Mouse (Mus musculus) embryonic stem cell, embryonic (primary cell): ENCODE results near the gene Cdh3.

Source experiments
- CTCF ChIA-PET, 4 experiments: fragments of 300-600 bp in 2 of 4; fragments of 350-600 bp in 2 of 4; sonication (Branson Sonifier 250); formaldehyde crosslinking; loops; one replicate each; lab custom pipeline; 2022; ENCODE audit warnings: inconsistent platforms in 2 of 4; lab: Charles Lee
- POLR2A ChIA-PET, 4 experiments: fragments of 300-600 bp in 2 of 4; fragments of 350-600 bp in 2 of 4; sonication (Branson Sonifier 250); formaldehyde crosslinking; loops; one replicate each; lab custom pipeline; 2022; ENCODE audit warnings: antibody characterized with exemption in 4 of 4, inconsistent platforms in 1 of 4; lab: Charles Lee

The Cdh3 gene

DNA sequence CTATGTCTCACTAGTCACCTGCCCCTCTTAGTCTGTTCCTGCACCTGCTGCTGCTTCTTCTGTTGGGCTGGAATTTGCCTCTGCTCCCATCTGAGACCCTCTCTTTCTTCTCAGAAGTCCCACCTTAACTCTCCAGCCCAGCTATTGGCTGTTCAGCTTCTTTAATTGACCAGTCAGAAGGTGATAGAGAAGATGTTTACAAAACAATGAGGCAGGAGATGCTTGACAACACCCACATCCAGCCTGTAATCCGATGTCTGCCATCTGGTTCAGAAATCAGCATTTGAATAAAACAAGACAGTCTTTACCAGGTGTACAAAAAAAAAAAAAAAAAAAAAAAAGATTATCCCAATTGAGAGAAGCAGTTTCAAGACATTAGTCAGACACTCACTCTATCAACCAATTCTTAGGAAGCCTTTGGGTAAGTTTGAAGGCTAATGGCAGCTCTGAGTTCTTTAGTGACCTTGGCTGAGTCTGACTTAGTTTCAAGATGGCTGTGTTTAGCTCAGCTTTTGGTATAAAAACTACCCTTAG lies 5.3 kb downstream of the Cdh3 start:
- ChIA-PET CTCF (interaction anchor here (0.5 to 4.5 kb wide), 34 partner anchors 8 to 1179 kb away, joined by 3 to 26 read pairs (median 4); partner anchors contain the start of gene Zfp90 (in 1 of the 4)), POLR2A (interaction anchor here (0.6 to 4.5 kb wide), 61 partner anchors 8 to 1449 kb away, joined by 3 to 46 read pairs (median 4); partner anchors contain the start of genes Prmt7 (in 1 of the 4), Slc7a6os (in 1 of the 4), Smpd3 (in 1 of the 4) and Sntb2 (in 1 of the 4))

GRCm38 (mm10) chr8:106516581-106516980 lies 5.9 kb downstream of the Cdh3 start:
- POLR2A ChIA-PET = interaction anchor here (0.6 to 4.5 kb wide), 38 partner anchors 9 to 795 kb away, joined by 3 to 46 read pairs (median 4); partner anchors contain the start of genes Sntb2 (in 1 of the 4) and Zfp90 (in 1 of the 4)
- CTCF ChIA-PET = interaction anchor here in 3 of 4 experiments (0.6 to 4.5 kb wide), 19 partner anchors 9 to 171 kb away, joined by 3 to 26 read pairs (median 4); partner anchors contain the start of gene Zfp90 (in 1 of the 3)

DNA sequence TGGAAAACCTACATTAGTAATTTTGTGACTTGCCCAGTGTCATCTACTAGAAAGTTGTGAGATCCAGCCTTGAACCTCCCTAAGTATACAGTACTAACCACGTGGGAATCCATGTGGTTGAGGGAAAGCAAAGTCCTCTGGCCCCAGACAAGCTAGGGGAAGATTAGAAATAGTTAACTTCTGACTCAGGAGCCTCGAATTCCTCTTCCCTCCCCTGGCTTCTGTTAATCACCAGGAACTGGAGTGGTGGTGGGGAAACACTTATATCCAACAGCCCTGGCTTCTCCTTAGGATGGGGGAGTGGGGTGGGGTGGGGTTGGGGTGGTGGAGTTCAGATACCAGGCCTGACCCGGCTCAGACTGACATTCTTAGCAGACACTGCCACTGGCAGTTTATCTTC lies 8.1 kb downstream of the Cdh3 start:
- ChIA-PET CTCF (interaction anchor here in 2 of 4 experiments (0.6 to 4.5 kb wide), 5 partner anchors 8 to 156 kb away, joined by 3 to 26 read pairs (median 4); no protein-coding TSS in a partner anchor), POLR2A (interaction anchor here in 3 of 4 experiments (1.0 to 4.5 kb wide), 7 partner anchors 8 to 90 kb away, joined by 3 to 46 read pairs (median 4); partner anchors contain the start of gene Cdh3 (in 1 of the 3))

- ChIA-PET CTCF (interaction anchor here in 3 of 4 experiments (0.5 to 1.6 kb wide), 3 partner anchors 10 to 833 kb away, joined by 3 to 7 read pairs (median 3); no protein-coding TSS in a partner anchor), POLR2A (interaction anchor here in 3 of 4 experiments (0.5 to 2.6 kb wide), 5 partner anchors 9 to 99 kb away, joined by 3 to 22 read pairs (median 6); partner anchors contain the start of gene Cdh3 (in 2 of the 3))
Observed at GRCm38 (mm10) chr8:106520578-106520977, 9.9 kb downstream of the Cdh3 start.

DNA sequence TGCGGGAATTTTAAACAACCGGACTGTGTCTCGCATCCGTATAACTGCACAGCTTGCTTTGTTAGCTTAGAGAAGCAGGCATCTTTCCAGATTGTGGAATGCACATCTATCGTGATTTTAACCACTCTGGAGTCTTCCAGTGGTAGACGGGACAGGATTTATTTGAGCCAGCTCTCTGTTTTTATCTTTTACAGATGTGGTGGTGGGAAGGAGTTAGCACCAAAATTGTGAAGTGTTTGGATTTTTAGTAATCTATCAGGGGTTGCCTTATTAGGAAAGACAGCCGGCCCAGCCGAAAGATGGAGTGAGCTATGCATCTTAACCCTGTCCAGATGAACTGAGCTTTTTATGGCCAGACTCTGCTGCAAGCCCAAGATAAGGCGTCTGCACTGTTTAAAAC lies 11.2 kb downstream of the Cdh3 start:
- CTCF ChIA-PET = interaction anchor here (0.6 to 1.6 kb wide), 7 partner anchors 9 to 107 kb away, joined by 3 to 7 read pairs (median 3); partner anchors contain the start of gene Zfp90 (in 1 of the 4)
- POLR2A ChIA-PET = interaction anchor here in 3 of 4 experiments (0.7 to 2.6 kb wide), 7 partner anchors 8 to 75 kb away, joined by 3 to 22 read pairs (median 3); partner anchors contain the start of gene Cdh3 (in 2 of the 3)

DNA sequence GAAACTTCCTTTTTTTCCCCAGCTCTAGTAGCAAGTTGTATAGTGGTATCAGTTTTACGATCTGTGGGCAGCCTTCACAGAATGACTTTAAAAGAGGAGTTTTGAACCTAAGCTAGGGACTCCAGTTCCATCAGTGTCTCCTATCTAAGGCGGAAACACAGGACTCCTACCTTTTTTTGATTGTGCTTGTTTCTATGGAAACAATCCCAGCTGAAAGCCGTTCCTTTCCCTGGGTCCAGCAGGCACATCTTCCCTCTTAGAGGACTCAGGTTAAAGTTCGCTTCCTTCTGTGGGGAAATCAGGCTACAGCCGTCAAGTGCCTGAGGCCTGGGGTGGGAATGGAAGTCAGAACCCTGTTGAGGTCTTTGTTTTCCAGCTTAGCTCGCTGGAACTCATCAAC lies 16.0 kb downstream of the Cdh3 start:
- ChIA-PET CTCF (interaction anchor here (0.5 to 11.6 kb wide), 28 partner anchors 10 to 313 kb away, joined by 3 to 269 read pairs (median 8); partner anchors contain the start of genes Cdh3 (in 2 of the 4) and Zfp90 (in 2 of the 4)), POLR2A (interaction anchor here in 3 of 4 experiments (0.6 to 6.9 kb wide), 18 partner anchors 9 to 550 kb away, joined by 3 to 46 read pairs (median 7); partner anchors contain the start of genes Cdh3 (in 3 of the 3) and Zfp90 (in 1 of the 3))

GRCm38 (mm10) chr8:106527241-106528036 lies 16.7 kb downstream of the Cdh3 start:
- ChIA-PET CTCF (interaction anchor here (0.5 to 11.6 kb wide), 49 partner anchors 9 to 1033 kb away, joined by 3 to 269 read pairs (median 4); partner anchors contain the start of genes Cdh3 (in 3 of the 4) and Zfp90 (in 3 of the 4)), POLR2A (interaction anchor here in 3 of 4 experiments (0.6 to 6.9 kb wide), 19 partner anchors 10 to 126 kb away, joined by 3 to 46 read pairs (median 7); partner anchors contain the start of genes Cdh3 (in 3 of the 3) and Zfp90 (in 1 of the 3))

DNA sequence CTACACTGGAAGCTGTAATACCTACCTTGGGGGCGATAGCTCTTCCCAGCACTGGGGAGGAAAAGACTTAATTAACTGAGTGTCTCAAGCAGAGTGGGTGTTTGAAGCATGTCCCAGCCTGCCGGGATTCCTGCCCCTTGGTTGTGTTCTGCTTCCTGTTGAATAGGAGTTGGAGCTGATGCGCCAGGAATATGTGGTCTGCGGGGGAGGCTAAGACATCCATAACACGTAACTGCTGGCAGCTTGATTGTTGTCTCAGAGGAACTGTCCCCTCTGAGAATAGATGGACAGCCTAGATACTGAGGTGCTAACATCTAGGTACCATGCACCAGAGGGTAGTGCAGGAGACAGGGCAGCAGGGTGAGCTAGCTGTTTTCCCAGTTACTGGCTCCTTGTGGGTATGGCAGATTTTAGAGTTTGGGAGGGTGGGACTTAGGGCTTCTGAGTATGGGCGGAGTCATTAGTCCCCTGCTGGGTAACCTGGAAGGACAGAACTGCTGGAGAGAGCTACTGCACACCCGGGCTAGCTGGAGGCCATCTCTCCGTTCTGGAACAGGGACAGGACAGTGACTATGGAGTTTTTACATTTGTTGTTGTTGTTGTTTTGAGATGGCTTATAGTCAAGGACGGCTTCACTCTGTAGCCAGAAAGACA lies 18.0 kb downstream of the Cdh3 start:
- CTCF ChIA-PET = interaction anchor here (0.5 to 11.6 kb wide), 19 partner anchors 10 to 154 kb away, joined by 3 to 269 read pairs (median 6); partner anchors contain the start of gene Zfp90 (in 2 of the 4)

DNA sequence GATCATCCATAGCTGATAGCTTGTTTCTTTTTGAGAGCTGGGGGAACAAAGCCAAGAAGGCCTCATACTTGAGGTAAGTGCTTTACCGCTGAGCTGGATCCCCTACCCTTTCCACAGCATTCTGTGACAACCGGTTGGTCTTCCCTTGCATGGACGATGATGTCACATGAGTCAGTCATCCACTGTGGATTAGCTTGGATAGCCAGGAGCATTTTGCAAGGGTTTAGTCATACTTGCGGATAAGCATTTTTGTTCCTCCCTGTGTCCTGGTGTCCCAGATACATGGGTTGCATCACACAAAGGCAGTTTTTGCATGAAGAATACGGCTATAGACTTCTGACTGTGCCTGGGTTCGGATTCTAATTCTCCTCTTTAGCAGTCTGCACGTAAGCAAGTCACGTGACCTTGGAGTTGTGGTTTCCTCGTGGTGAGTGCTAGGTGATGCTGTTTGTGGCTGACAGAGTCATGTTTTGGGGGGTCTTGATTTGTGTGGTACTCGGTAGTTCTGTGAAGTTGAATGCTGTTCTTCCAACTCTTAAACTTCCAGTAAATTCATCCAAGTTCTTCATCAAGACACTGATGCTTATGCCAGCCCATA lies 19.3 kb downstream of the Cdh3 start:
- ChIA-PET CTCF (interaction anchor here (0.6 to 11.6 kb wide), 40 partner anchors 8 to 657 kb away, joined by 3 to 269 read pairs (median 4); partner anchors contain the start of gene Zfp90 (in 3 of the 4)), POLR2A (interaction anchor here in 3 of 4 experiments (0.6 to 6.9 kb wide), 17 partner anchors 9 to 119 kb away, joined by 3 to 46 read pairs (median 3); partner anchors contain the start of genes Cdh1 (in 1 of the 3), Cdh3 (in 1 of the 3) and Zfp90 (in 1 of the 3))

More for the DNA sequence above, 18.0 kb downstream of the Cdh3 start:
- POLR2A ChIA-PET = interaction anchor here in 3 of 4 experiments (0.6 to 6.9 kb wide), 20 partner anchors 8 to 117 kb away, joined by 3 to 46 read pairs (median 4); partner anchors contain the start of genes Cdh3 (in 2 of the 3), Zfp90 (in 2 of the 3) and Cdh1 (in 1 of the 3)

- ChIA-PET POLR2A (interaction anchor here in 3 of 4 experiments (0.6 to 6.9 kb wide), 13 partner anchors 9 to 119 kb away, joined by 3 to 40 read pairs (median 3); partner anchors contain the start of genes Cdh3 (in 1 of the 3) and Zfp90 (in 1 of the 3)), CTCF (interaction anchor here (0.6 to 11.6 kb wide), 42 partner anchors 8 to 656 kb away, joined by 3 to 269 read pairs (median 4); partner anchors contain the start of gene Zfp90 (in 3 of the 4))
Observed at GRCm38 (mm10) chr8:106530566-106530965, 19.9 kb downstream of the Cdh3 start.

DNA sequence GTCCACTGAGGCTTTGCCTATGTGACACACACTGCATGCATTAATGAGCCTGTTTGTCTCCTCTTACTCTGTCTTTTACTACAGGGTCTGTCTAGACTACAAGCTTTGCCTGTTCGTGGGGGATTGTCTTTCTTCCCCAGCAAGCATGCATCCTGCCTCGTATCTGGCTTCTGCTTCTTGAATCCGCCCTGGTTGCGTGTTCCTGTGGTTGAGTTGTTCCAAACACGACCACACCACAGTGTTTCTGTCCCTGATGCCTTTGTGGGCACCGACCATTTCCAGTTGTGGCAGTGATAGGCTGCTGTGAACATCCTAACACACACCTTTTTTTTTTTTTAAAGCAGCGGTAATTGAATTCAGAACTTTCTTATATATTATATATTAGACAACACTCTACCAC lies 23.0 kb downstream of the Cdh3 start:
- POLR2A ChIA-PET = interaction anchor here in 3 of 4 experiments (0.6 to 2.5 kb wide), 5 partner anchors 12 to 131 kb away, joined by 3 to 9 read pairs (median 4); no protein-coding TSS in a partner anchor

DNA sequence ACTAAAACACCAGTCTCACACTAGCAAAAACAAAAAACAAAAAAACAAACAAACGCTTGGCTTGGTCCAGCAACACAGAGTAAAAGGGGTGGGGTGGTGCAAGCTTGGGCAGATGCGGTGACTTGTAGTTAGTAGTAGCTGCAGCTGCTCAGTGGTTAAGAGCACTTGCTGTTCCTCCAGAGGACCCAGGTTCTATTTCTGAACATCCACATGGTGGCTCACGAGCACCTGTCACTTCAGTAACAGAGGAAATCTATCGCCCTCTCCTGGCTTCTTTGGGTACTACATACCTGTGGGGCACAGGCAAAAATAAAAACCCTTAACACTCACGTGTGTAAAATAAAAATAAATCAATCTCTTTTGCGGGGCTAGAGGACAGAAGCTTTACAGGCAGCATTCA lies 23.8 kb downstream of the Cdh3 start:
- CTCF ChIA-PET = interaction anchor here (0.5 to 11.6 kb wide), 34 partner anchors 9 to 394 kb away, joined by 3 to 269 read pairs (median 6); partner anchors contain the start of genes Zfp90 (in 2 of the 4), Cdh3 (in 1 of the 4) and Smpd3 (in 1 of the 4)
- POLR2A ChIA-PET = interaction anchor here in 3 of 4 experiments (0.6 to 2.5 kb wide), 7 partner anchors 13 to 132 kb away, joined by 3 to 9 read pairs (median 4); no protein-coding TSS in a partner anchor

More for the DNA sequence above, 23.0 kb downstream of the Cdh3 start:
- CTCF ChIA-PET = interaction anchor here (0.5 to 11.6 kb wide), 30 partner anchors 11 to 394 kb away, joined by 3 to 269 read pairs (median 6); partner anchors contain the start of genes Zfp90 (in 2 of the 4) and Smpd3 (in 1 of the 4)

DNA sequence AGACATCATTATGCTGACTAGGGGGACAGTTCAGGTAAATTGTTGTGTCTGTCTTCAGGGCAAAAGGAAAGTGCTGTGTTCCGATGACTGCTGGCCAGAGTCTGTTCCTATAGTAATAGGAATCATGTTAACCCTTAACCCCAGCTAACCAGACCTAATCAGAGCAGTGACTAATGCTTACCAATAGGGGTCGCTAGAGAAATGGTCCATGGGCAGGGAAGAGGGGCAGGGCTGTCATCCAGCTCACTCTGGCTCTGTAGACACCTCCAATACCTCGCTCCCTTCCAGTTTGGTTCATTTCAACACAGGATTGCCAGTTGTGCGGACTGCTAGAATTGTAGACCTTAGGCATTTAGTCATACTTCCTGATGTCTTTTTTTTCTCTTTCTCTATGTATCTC lies 24.8 kb downstream of the Cdh3 start:
- POLR2A ChIA-PET = interaction anchor here in 3 of 4 experiments (0.6 to 2.5 kb wide), 11 partner anchors 14 to 234 kb away, joined by 3 to 9 read pairs (median 3); partner anchors contain the start of genes Cdh1 (in 1 of the 3) and Cdh3 (in 1 of the 3)
- CTCF ChIA-PET = interaction anchor here (0.5 to 11.6 kb wide), 37 partner anchors 9 to 400 kb away, joined by 3 to 269 read pairs (median 5); partner anchors contain the start of genes Zfp90 (in 2 of the 4), Cdh3 (in 1 of the 4), Pla2g15 (in 1 of the 4) and Smpd3 (in 1 of the 4)

GRCm38 (mm10) chr8:106539193-106539592 lies 28.5 kb downstream of the Cdh3 start:
- CTCF ChIA-PET = interaction anchor here in 3 of 4 experiments (0.6 to 3.9 kb wide), 7 partner anchors 9 to 108 kb away, joined by 3 to 26 read pairs (median 4); no protein-coding TSS in a partner anchor

DNA sequence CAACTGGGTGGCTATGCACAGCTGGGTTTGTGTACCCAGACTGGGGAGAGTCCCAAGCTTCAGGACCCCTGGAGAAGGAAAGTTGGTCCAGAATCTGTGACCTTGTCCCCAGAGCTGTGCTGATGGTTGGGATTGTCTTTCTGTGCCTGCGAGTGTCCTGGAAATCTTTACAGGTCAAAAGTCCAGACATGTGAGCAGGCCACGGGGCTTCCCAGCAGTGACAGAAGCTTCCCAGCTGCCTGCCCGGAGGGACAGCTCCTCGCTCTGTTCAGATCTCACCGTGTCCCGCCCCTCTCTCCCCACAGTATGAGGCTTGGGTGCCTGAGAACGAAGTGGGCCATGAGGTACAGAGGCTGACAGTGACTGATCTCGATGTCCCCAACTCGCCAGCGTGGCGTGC lies 30.3 kb downstream of the Cdh3 start:
- ChIA-PET POLR2A (interaction anchor here in 3 of 4 experiments (1.0 to 2.0 kb wide), 4 partner anchors 10 to 108 kb away, joined by 3 to 11 read pairs (median 4); no protein-coding TSS in a partner anchor), CTCF (interaction anchor here (0.6 to 3.9 kb wide), 12 partner anchors 10 to 347 kb away, joined by 3 to 26 read pairs (median 6); no protein-coding TSS in a partner anchor)

More at GRCm38 (mm10) chr8:106539193-106539592, 28.5 kb downstream of the Cdh3 start:
- POLR2A ChIA-PET = interaction anchor here in 1 of 4 experiments (1.2 to 1.5 kb wide), 2 partner anchors 22 to 109 kb away, joined by 4 to 5 read pairs; no protein-coding TSS in a partner anchor
